Mouse (Mus musculus): Measurements from ENCODE around the gene Cradd. TPM values are rescaled to one million over a fixed set of nuclear protein-coding genes. Genes with fewer than 3 reads are reported as not detected.

Gene Cradd
- polyA plus RNA-seq, 3 experiments from 2014 or later, result 20.8 to 32.2 (median 28.9) TPM

DNA sequence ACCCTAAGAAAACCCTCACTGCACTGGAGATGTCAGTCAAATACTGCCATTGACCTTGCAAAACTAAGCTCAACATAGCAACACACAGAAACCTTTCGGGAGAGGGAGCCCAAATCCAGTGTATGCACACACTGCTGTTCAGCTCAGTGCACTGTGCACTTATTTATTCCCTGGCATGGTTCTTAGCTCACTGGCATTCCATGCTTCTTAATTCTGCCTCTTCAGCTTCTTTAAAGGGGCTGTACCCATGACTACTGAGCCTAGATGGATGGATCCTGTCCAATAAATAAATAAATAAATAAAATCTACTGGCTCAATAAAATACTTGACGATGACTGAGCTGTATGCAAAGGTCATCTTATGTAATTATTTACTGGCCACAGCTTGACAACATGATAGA, 85.3 kb downstream of the Cradd start:
- ATAC-seq, result no peak

DNA sequence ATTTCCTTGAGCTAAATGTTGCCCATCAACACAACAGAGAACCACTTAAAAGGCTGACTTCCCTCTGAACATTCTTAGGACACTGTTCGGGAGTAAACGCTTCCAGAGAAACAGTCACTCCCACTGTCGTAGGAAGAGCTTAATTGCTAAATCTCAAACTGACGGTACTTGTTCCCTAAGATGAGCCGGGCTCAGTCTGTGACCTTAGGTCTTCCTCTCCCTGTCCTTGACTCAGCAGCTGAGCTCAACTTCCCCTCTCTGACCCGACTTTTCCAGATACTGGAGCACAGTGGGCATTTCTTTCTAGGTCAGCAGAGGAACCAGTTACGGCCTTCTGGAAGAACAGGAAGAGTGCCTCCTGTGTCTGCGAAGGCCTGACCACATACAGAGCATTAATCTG, 87.7 kb downstream of the Cradd start:
- ATAC-seq, result no peak

- ATAC-seq, result no peak
Measured at GRCm38 (mm10) chr10:95234661-95235060, 89.3 kb downstream of the Cradd start.

DNA sequence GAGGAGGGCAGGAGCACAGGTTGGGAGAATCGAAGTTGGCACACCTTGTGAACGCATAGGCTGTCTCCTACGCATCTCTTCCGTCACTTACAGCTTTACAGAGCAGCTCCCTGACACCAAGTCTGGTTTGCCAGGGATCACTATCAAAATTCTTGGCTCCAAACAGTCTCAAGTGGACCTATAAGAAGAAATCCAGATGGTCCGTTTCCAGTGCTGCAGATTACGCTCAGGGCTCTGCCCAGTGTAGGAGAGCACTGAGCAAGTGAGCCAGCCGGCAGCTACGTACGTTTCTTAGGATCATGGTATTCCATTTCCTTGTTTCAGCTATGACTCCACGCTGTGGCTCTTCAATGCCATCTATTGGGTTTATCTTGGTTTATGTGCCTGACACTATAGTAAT, 90.9 kb downstream of the Cradd start:
- no peak for ATAC-seq

DNA sequence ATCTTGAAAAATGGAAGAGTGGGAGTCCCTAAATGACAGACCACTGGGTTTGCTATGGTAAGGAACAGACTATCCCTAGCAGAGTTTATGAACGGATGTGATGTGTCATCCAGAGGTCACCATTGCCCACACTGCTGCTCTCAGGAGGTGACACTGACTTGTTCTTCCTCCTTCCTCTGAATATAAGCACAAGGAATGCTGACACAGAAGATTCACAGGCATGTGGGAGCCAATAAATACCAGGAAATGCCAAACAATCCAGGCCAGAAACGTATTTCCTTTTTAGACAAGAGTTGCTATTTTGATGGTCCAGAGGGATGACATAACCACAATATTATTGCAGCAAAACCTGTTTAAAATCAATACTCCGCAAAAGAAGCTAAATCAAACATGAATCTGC, 91.4 kb downstream of the Cradd start:
- ATAC-seq, result no peak

- no peak for ATAC-seq
Measured at GRCm38 (mm10) chr10:95228192-95228591, 95.7 kb downstream of the Cradd start.

DNA sequence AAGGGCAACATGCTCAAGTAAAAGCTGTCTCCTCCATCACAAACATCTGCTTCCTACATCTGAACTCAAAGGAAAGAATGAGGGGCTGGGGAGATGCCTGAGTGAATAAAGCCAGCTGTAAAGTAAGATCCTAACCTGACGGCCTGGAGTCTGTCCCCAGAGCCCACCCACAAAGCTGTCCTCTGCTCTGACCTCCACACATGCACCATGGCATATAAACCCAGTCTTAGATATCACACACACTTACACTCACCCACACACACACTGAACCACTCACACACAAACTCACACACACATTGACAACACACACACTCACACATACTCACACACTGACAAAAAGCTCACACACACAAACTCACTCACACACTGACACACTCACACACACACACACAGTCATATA, 96.3 kb downstream of the Cradd start:
- ATAC-seq, result no peak

GRCm38 (mm10) chr10:95226772-95227171, 97.2 kb downstream of the Cradd start:
- ATAC-seq, result no peak

- ATAC-seq, result no peak
Measured at GRCm38 (mm10) chr10:95225006-95225405, 98.9 kb downstream of the Cradd start.

DNA sequence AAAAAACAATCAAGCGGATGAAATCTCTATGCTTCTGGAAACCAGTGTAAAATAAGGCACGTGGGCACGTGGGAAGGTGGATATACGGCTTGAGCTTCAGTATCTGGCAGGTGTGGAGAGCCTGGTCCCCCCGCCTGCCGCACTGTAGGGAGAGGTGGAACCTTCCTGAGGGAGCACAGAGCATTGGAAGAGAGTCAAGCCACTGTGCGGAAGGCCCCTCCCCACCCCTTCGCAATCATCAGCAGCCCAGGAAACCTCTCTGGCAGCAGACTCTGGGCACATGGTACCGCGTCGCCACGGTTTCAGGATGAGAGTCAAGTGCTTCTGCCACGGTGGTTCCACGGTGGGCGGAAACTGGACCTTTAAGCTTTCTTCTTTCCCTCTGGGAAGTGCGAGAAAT, 100.7 kb downstream of the Cradd start:
- ATAC-seq, result no peak

- no peak for ATAC-seq
Measured at GRCm38 (mm10) chr10:95221914-95222313, 102.0 kb downstream of the Cradd start.

- no peak for ATAC-seq
Measured at GRCm38 (mm10) chr10:95220536-95220935, 103.4 kb downstream of the Cradd start.

DNA sequence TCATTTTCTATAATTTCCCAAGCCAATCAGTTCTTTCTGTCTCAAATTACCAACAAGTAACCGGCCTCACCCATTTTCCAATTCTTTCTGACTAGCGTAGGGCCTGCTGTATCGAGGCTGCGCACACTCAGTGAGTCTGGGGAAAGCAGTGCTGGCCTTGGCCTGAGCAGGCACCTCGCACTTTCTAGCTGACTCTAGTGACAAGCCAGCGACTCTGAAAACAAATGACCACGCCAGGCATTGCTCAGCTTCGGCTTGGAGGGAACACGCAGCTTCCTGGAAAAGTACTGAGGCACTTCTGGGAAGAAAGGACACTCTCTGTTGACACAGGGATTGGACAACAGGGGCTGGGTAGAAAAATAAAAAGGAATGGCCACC, 105.3 kb downstream of the Cradd start:
- no peak for ATAC-seq

- ATAC-seq, result peak; percentile 30
Measured at GRCm38 (mm10) chr10:95217956-95218682, 105.8 kb downstream of the Cradd start.

DNA sequence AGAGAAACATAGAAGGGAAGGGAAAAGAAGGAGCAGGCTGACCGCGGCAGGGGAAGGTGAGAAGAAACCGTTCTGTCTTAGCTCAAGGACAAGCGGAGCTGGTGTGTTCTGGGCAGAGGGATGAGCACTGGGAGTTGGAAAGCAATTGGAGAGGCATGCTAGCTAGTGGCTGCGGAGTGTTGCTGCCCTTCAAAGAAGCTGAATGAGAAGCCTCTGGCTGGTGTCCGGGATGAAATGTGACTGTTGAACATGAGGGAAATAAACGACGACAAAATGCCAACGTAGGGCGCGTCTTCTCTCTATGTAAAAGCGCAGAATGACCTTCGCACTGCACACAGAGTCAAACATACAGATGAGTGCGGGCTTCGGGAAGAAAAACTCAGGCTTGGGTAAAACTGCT, 108.6 kb downstream of the Cradd start:
- ATAC-seq, result no peak

- ATAC-seq, result peak; percentile 15
Measured at GRCm38 (mm10) chr10:95213820-95214219, 110.1 kb downstream of the Cradd start.

DNA sequence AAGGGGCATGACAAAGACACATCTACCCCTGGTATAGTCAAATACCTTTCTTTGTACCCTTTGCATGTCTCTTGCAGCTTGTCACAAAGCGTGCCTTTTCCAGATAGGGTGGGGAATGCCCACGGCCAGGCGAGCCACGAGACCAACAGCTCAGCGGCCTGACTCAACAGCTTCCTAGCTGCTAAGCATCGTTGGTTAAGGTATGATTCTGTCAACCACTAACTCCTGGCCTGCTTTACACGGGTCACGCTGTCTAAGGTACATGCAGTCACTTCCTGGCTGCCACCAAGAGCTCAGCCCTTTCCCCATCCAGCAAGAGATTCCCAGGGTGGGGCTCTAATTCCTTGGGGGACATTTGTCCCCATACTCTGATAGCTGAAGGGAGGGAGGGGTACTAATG, 110.6 kb downstream of the Cradd start:
- peak; percentile 64 for ATAC-seq

- ATAC-seq, result no peak
Measured at GRCm38 (mm10) chr10:95211660-95212059, 112.3 kb downstream of the Cradd start.

- ATAC-seq, result no peak
Measured at GRCm38 (mm10) chr10:95210664-95211372, 113.1 kb downstream of the Cradd start.

- peak; percentile 44 for ATAC-seq
Measured at GRCm38 (mm10) chr10:95210167-95210566, 113.8 kb downstream of the Cradd start.

- no peak for ATAC-seq
Measured at GRCm38 (mm10) chr10:95207423-95207822, 116.5 kb downstream of the Cradd start.

GRCm38 (mm10) chr10:95201514-95201913, 122.4 kb downstream of the Cradd start:
- no peak for ATAC-seq

- no peak for ATAC-seq
Measured at GRCm38 (mm10) chr10:95200323-95200722, 123.6 kb downstream of the Cradd start.

DNA sequence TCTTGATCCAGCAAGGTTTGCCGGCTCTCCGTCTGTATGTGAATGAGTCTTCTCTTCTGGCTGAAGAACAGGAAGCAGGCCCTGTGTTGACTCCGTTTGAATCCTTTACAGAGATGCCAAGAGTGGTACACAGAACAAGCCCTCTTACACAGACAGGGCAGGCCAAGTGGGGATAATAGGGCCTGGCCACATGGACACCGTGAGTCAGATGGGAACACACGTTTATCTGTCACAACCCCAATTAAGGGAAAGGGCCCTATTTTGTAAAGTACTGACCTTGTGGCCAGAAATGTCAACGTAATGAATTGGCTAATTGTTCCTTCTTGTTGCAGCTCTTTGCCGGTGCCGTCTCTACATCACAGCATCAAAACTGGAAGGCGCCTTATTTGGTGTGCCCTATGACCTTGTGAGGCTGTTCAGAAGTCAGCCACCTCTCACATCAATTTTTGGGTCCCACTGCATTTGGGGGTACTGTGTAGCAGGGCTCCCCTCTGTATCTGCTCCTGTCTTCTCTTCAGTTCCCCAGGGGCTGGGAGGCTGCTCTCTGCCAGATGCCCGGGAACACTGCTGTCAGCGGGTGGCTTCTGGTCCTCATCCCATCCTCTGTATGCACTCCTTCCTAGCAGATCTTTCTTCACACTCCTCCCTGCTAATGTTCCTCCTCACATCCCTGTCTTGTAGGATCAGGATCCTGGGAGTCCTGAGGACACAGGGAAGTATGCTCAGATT, 124.2 kb downstream of the Cradd start:
- no peak for ATAC-seq

All from inflammation-experienced regulatory T-cells, adult 6 months (primary cell).